Mouse (Mus musculus): ENCODE data around the gene Spata31d1b.

DNA sequence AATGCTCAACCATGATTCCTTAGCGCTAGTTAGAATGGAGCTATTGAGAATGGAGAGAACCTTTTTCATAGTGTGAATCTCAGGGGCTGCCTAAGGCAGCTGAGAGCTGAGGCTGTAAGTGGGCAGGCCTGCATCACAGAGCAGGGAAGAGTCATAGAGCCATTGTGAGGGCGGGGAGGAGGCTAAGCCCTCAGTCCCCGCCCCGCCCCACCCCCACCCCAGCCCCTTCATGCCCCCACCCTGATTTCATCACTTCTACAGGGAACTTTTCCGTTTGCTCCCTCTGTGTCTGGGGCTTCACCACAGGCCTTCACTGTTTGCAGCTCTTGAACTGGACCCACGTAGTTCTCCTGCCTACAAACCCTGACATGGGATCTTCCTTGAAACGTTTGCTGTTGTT, 19.6 kb downstream of the Spata31d1b start, which contains the start of gene Spata31d1d:
- TF ChIP-seq CTCF (IDR thresholded peaks at IDR 0.05; ENCODE audit: borderline replicate concordance, control insufficient read depth, extremely low read depth, insufficient read depth, low read length, poor library complexity) = no peak
- no peak for TF ChIP-seq POLR2A (IDR thresholded peaks at IDR 0.05; ENCODE audit: control insufficient read depth, extremely low read depth, insufficient read depth, low read length, poor library complexity)
